Mouse (Mus musculus): ENCODE data around the gene Tro. TPM values are rescaled to one million over a fixed set of nuclear protein-coding genes. Genes with fewer than 3 reads are reported as not detected.

Gene Tro
- total RNA-seq (2021) = 100 to 1,000 TPM; 119 to 158 TPM

DNA sequence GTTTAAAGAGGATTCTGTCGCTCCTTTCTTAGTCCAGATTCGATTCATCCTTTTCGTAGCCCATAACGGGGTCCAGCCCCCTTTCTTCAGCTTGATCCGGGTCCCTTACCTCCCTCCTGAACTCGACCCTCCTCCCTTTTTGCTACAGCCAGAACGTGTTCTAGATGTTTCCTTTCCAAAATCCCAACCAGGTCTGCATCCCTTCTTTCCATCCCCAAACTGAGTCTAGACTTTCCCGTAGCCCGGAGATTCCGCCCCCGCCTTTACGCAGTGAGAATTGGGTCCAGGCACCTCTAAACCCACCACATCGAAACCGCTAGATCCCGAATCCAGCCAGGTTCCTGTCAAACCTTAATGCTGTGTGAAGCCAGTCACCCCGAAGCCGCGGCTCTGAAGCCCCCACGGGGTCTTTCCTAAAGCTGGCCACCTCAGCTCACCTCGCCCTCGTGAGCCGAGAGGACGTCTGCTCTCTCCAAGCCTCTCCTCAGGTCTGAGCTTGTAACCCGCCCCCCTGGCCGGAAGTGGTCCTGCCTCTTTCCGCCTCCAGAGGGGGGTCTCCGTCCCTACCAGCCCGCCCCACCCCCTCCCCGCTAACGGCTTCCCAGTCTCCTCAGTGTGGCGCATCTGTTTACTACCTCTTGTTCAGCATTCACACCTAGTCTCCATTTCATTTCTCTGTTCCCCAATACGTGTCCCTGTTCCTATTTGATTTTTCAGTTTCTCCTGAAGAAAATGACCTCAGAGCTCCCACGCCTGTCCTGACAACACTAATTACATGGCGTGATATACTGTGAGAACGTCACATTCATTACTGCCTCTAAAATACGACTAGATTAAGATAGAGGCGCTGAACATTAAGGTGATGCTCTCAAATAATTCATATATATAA lies at the start of gene Tro:
Gene Tro (minus strand): TSS at position 676 of the 889 bp plus-strand sequence.
- intact Hi-C loops (cut with DNase I) = loop anchor here (5.0 to 10.0 kb wide), 3 partner anchors 70 to 1145 kb away; partner anchors contain the start of genes Apex2, Huwe1 and Pfkfb1
- DNase-seq (ENCODE audit: low spot score in 2 of 2) = peak; percentile 35 to 43

DNA sequence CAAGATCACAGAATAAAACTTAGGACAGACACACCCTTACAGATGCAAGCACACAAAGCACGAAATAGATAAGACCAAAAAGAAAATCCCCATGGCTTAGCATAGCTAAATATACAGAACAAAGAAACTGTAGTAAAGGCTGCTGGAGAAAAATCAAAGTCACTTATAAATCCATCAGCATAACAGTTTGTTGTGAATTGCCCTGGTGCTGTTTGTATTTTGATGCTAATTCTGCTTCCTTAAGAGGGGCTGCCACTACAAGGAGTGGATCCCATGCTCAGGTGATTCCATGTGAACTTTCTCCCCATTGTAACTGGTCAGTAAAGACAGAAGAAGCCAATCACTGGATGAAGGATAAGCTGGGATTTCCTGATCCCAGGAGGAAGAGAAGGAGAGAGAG lies 20.1 kb upstream of the Tro start:
- intact Hi-C loops (cut with DNase I) = no loop called here
- DNase-seq (ENCODE audit: low spot score in 2 of 2) = no peak

GRCm38 (mm10) chrX:150662809-150663208 lies 5.4 kb upstream of the Tro start:
- intact Hi-C loops (cut with DNase I) = no loop called here
- no peak for DNase-seq (ENCODE audit: low spot score in 2 of 2)

- no peak for DNase-seq (ENCODE audit: low spot score in 2 of 2)
- intact Hi-C loops (cut with DNase I) = loop anchor here (5.0 to 10.0 kb wide), 3 partner anchors 70 to 1145 kb away; partner anchors contain the start of genes Apex2, Huwe1 and Pfkfb1
Observed at GRCm38 (mm10) chrX:150657797-150658118, 375 bp upstream of the Tro start.

- intact Hi-C loops (cut with DNase I) = loop anchor here (5.0 to 10.0 kb wide), 3 partner anchors 69 to 1146 kb away; partner anchors contain the start of genes Apex2, Huwe1 and Pfkfb1
- DNase-seq (ENCODE audit: low spot score in 2 of 2) = peak; percentile 31 to 60
Observed at GRCm38 (mm10) chrX:150656122-150656907, 1.1 kb downstream of the Tro start.

GRCm38 (mm10) chrX:150636421-150636820 lies 21.0 kb downstream of the Tro start:
- DNase-seq (ENCODE audit: low spot score in 2 of 2) = no peak
- intact Hi-C loops (cut with DNase I) = no loop called here

- intact Hi-C loops (cut with DNase I) = no loop called here
- DNase-seq (ENCODE audit: low spot score in 2 of 2) = no peak
Observed at GRCm38 (mm10) chrX:150598882-150599281, 58.5 kb downstream of the Tro start.

Other genes starting within 250 kb of the Tro start
- 10 to 100 TPM; 35.6 to 45.2 TPM for gene Tmem29, start 198.4 kb downstream of the Tro start, total RNA-seq (2021)
- gene Alas2, start 110.2 kb downstream of the Tro start, total RNA-seq (2021) = 1 to 10 TPM; 5.2 to 6.5 TPM
- gene Pfkfb1, start 69.4 kb downstream of the Tro start, total RNA-seq (2021) = 1 to 10 TPM in 1 of 2 experiments, under 1 TPM in 1; 0.52 to 1.7 TPM
- gene Apex2, start 67.7 kb downstream of the Tro start, total RNA-seq (2021) = 10 to 100 TPM in 1 of 2 experiments, 1 to 10 TPM in 1; 8.6 to 19.2 TPM
- gene Maged2, start 156.8 kb upstream of the Tro start, total RNA-seq (2021) = 10 to 100 TPM; 36.1 to 49.0 TPM